Mouse (Mus musculus) heart, adult 2 months (tissue): ENCODE data around the gene Slc2a8. TPM values are rescaled to one million over a fixed set of nuclear protein-coding genes. Genes with fewer than 3 reads are reported as not detected.

Source experiments
- DNase-seq, 2 experiments: peaks; one replicate each; pipeline ENCODE4 v3.0.0; 2021
- H3K27ac ChIP-seq: fragments of 200-600 bp; 2 replicates; pipeline ENCODE4 v1.8.1; 2022
- H3K27me3 ChIP-seq: fragments of 200-500 bp; 2 replicates; pipeline ENCODE4 v1.6.1; 2012; ENCODE audit warnings: mild to moderate bottlenecking, low read length, inconsistent platforms, mixed read lengths; ENCODE audit not compliant: control insufficient read depth, insufficient read depth
- H3K36me3 ChIP-seq: fragments of 200-500 bp; 2 replicates; pipeline ENCODE4 v1.6.1; 2012; ENCODE audit warnings: low read length, inconsistent platforms; ENCODE audit not compliant: control insufficient read depth, insufficient read depth
- H3K4me1 ChIP-seq: fragments of 200-500 bp; 2 replicates; pipeline ENCODE4 v1.6.1; 2011; ENCODE audit warnings: low read length; ENCODE audit not compliant: control insufficient read depth, insufficient read depth
- H3K4me3 ChIP-seq: fragments of 200-600 bp; 2 replicates; pipeline ENCODE4 v1.8.1; 2022
- H3K79me2 ChIP-seq: fragments of 200-500 bp; replicated peaks from 2 replicates; pipeline ENCODE4 v1.6.1; 2012; ENCODE audit warnings: mild to moderate bottlenecking, inconsistent platforms, low read length, moderate library complexity, mixed read lengths; ENCODE audit not compliant: control insufficient read depth, insufficient read depth
- H3K9ac ChIP-seq: fragments of 200-500 bp; 2 replicates; pipeline ENCODE4 v1.6.1; 2012; ENCODE audit warnings: low read depth, mild to moderate bottlenecking, control low read depth, inconsistent platforms, low read length, mixed read lengths
- CTCF ChIP-seq: fragments of 200-600 bp; IDR thresholded peaks from 2 replicates; pipeline ENCODE4 v1.8.1; 2022; ENCODE audit warnings: antibody characterized with exemption, mild to moderate bottlenecking, moderate library complexity
- EP300 ChIP-seq: fragments of 200-500 bp; IDR thresholded peaks from 2 replicates; pipeline ENCODE4 v1.6.1; 2011; ENCODE audit warnings: low read depth, low read length, control low read depth; ENCODE audit not compliant: insufficient read depth
- POLR2A ChIP-seq: fragments of 200-500 bp; IDR thresholded peaks from 2 replicates; pipeline ENCODE4 v1.6.1; 2011; ENCODE audit warnings: mild to moderate bottlenecking, low read depth, low read length, control low read depth; ENCODE audit not compliant: insufficient read depth
- WGBS: fragments of 180-500 bp; shearing (Covaris S2); methylation state at CpG from one replicate; pipeline ENCODE4 v1.1.7; 2018; 5-methylcytosine and 5-hydroxymethylcytosine counted together
- intact Hi-C: fragments of 180-260 bp; cut with DNase I; formaldehyde crosslinking; loops from one replicate; pipeline ENCODE4 v1.15.1; 2025
- long read RNA-seq: library from polyadenylated mRNA; stranded (forward); transcript quantifications from one replicate; pipeline ENCODE4 v2.0.0, GENCODE M21; 2021
- polyA plus RNA-seq: library from polyadenylated mRNA; depleted of rRNA; stranded (reverse); fragments of >200 nt; gene quantifications from 2 replicates; pipeline ENCODE4 v1.2.3, GENCODE M21; 2012; rRNA removed
- total RNA-seq, 2 experiments: library from RNA; stranded (reverse); gene quantifications; 2 replicates each; pipeline ENCODE4 v1.2.3; 2021

Gene Slc2a8
- total RNA-seq, result 10 to 100 TPM; 12.8 to 16.6 TPM
- polyA plus RNA-seq, result 25.2 and 35.7 TPM in 2 replicates
- long read RNA-seq, transcript Slc2a8-201 (10 exons, 2,108 nt), result major isoform, 31 of 35 reads
- long read RNA-seq, partial matches to known transcripts, result 2 of 35 reads
- long read RNA-seq, other reads (novel, unspliced or antisense), result 2 of 35 reads

DNA sequence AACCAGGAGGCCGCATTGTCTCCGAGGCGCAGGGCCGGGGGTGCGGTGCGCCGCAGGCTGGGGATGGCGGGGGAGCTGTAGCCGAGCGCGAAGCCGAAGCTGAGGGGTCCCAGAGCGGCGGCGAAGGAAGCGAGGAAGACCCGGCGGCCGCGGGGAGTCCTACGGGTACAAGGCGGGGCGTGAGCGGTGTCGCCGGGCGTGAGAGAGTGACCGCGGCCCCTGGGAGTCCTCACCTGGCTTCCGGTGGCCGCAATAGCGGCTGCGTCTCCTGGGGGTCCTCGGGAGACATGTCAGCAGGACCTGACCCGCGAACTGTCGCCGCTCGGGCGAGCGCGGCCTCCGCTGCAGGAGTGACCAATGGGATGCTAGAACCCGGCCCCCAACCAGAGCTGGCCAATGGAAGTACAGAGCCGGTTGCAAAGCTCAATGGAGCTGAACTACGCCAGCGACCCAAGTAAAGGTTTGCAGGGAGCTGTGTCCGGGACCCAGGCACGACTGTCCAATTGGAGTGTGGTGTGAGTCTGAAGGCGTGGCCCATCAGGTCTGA lies at the start of gene Slc2a8:
TSS of gene Slc2a8 (minus strand) at position 359 of the 547 bp plus-strand sequence.
- Histone ChIP-seq H3K4me3 (peak within 1 kb of the TSS; percentile 95), H3K9ac (peak within 1 kb of the TSS; percentile 86), H3K4me1 (peaks cover 1% of the 10 kb centered on the region), H3K27ac (peak within 1 kb of the TSS; percentile 74), H3K27me3 (no peaks in the 10 kb centered on the region), H3K36me3 (no peaks in the 10 kb centered on the region), H3K79me2 (no peaks in the 10 kb centered on the region)
- peak; percentile 87 to 94 for DNase-seq
- TF ChIP-seq POLR2A (peak; percentile 88), EP300 (no peak)
- under 1% methylated on average over 50 of the region's 50 CpGs for WGBS
- intact Hi-C loops, result loop anchor here (2.0 to 5.0 kb wide), 2 partner anchors 13 to 151 kb away; partner anchors contain the start of gene Garnl3

GRCm38 (mm10) chr2:33025040-33025439 lies 43.2 kb upstream of the Slc2a8 start:
- no peaks in the 10 kb centered on the region for H3K79me2 ChIP-seq
- intact Hi-C loops, result no loop called here
- H3K4me3 ChIP-seq, result no peak overlapping the region
- peak in 1 of 2 experiments; percentile 19 for DNase-seq
- 57% methylated on average over 4 of the region's 4 CpGs for WGBS
- H3K27me3 ChIP-seq, result no peaks in the 10 kb centered on the region
- H3K36me3 ChIP-seq, result no peaks in the 10 kb centered on the region
- no peak overlapping the region for H3K27ac ChIP-seq
- TF ChIP-seq CTCF (no peak), POLR2A (no peak), EP300 (no peak)
- H3K4me1 ChIP-seq, result peaks cover 1% of the 10 kb centered on the region; the same call in 1 of the 2 replicates
- no peak overlapping the region for H3K9ac ChIP-seq

GRCm38 (mm10) chr2:33024564-33024963 lies 42.7 kb upstream of the Slc2a8 start:
- H3K4me3 ChIP-seq, result no peak overlapping the region
- intact Hi-C loops, result loop anchor here (5.0 kb wide), 1 partner anchor 108 kb away; the partner anchor contains the start of gene Garnl3
- H3K9ac ChIP-seq, result no peak overlapping the region
- no peak overlapping the region for H3K27ac ChIP-seq
- TF ChIP-seq EP300, result no peak
- TF ChIP-seq CTCF, result peak; percentile 59
- TF ChIP-seq POLR2A, result no peak
- peaks cover 1% of the 10 kb centered on the region; the same call in 1 of the 2 replicates for H3K4me1 ChIP-seq
- peak; percentile 33 for DNase-seq
- WGBS, result 60% methylated on average over 10 of the region's 10 CpGs
- H3K79me2 ChIP-seq, result no peaks in the 10 kb centered on the region
- no peaks in the 10 kb centered on the region for H3K36me3 ChIP-seq
- no peaks in the 10 kb centered on the region for H3K27me3 ChIP-seq

- Histone ChIP-seq H3K79me2 (no peaks in the 10 kb centered on the region), H3K4me1 (peaks cover 1% of the 10 kb centered on the region; the same call in 1 of the 2 replicates), H3K4me3 (no peak overlapping the region), H3K27me3 (no peaks in the 10 kb centered on the region), H3K36me3 (no peaks in the 10 kb centered on the region), H3K9ac (no peak overlapping the region), H3K27ac (no peak overlapping the region)
- TF ChIP-seq EP300 (no peak), CTCF (no peak), POLR2A (no peak)
- no peak for DNase-seq
- intact Hi-C loops, result loop anchor here (5.0 kb wide), 1 partner anchor 109 kb away; the partner anchor contains the start of gene Garnl3
- 84% methylated on average over 6 of the region's 6 CpGs for WGBS
Observed at GRCm38 (mm10) chr2:33022846-33023245, 41.0 kb upstream of the Slc2a8 start.

DNA sequence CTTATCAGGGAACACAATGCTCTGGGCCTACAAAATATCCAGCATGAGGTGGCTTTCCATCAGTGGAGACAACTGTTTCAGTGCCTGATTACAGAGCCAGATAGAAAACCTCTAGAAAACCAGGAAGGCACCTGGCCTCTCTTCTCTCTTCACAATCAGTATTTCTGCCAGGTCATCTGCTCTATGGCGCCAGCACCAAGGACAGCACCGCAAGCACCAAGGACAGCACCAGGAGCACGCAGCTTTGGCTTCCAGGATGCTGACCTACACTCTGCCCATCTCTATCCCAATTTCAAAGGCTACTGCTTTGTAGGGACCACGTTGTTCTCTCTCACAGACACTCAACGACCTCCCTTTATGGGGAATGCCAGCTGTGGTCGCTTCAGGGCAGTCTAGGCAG lies 36.1 kb upstream of the Slc2a8 start:
- Histone ChIP-seq H3K4me1 (no peaks in the 10 kb centered on the region), H3K27me3 (no peaks in the 10 kb centered on the region), H3K36me3 (no peaks in the 10 kb centered on the region), H3K79me2 (no peaks in the 10 kb centered on the region), H3K27ac (no peak overlapping the region), H3K4me3 (no peak overlapping the region), H3K9ac (no peak overlapping the region)
- peak; percentile 40 to 72 for DNase-seq
- intact Hi-C loops, result no loop called here
- TF ChIP-seq CTCF (no peak), EP300 (0 out of 2 replicates have a peak, but pooled peaks have one; percentile 54)
- 6% methylated on average over 6 of the region's 6 CpGs for WGBS

DNA sequence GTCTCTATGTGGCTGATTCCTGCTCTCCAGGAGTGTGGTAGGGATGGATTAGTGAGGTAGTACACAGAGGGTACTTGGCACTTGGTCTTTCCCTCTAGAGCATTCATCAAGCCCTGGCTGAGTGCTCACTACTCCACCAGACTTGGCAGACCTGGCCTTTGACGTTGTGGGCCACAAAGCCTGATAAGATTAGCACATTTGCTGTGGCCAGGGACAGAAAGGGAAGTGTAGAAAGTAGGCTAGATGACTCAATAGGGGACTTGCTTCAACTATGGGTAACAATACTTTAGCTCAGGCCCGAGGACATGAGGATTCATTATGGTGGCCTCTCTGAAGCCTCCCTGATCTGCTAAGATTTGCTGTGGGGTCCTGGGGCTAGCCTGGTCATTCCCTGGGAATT lies 35.3 kb upstream of the Slc2a8 start:
- DNase-seq, result no peak
- Histone ChIP-seq H3K27me3 (no peaks in the 10 kb centered on the region), H3K79me2 (no peaks in the 10 kb centered on the region), H3K4me1 (no peaks in the 10 kb centered on the region), H3K4me3 (no peak overlapping the region), H3K27ac (no peak overlapping the region), H3K36me3 (no peaks in the 10 kb centered on the region), H3K9ac (no peak overlapping the region)
- TF ChIP-seq POLR2A (no peak), CTCF (no peak), EP300 (no peak)
- intact Hi-C loops, result no loop called here
- WGBS, result 45% methylated on average over 2 of the region's 2 CpGs
